Mouse (Mus musculus) CH12.LX (cell line): Measurements from ENCODE around the gene Fgfr3. TPM values are rescaled to one million over a fixed set of nuclear protein-coding genes. Genes with fewer than 3 reads are reported as not detected.

Experiments
- DNase-seq: peaks from one replicate; pipeline ENCODE4 v3.0.0-alpha.2; 2013; ENCODE audit errors: extremely low read depth
- H3K27ac ChIP-seq: 2 replicates; pipeline ENCODE4 v1.5.1; 2012; ENCODE audit warnings: low read depth, mild to moderate bottlenecking, control low read depth, moderate library complexity; ENCODE audit not compliant: insufficient read depth
- H3K27me3 ChIP-seq: replicated peaks from 2 replicates; pipeline ENCODE3; 2012; ENCODE audit warnings: inconsistent platforms
- H3K36me3 ChIP-seq, 2 experiments: replicated peaks in 1 of 2; 2 replicates each; pipeline versions ENCODE3 to v1.6.1; 2012; ENCODE audit warnings: inconsistent platforms in 1 of 2, low read length in 1 of 2, mild to moderate bottlenecking in 1 of 2, mixed read lengths in 1 of 2, moderate library complexity in 1 of 2; ENCODE audit not compliant: control insufficient read depth in 1 of 2, insufficient read depth in 1 of 2
- H3K4me1 ChIP-seq, 2 experiments: 2 replicates each; pipeline ENCODE4 v1.6.1; 2012; ENCODE audit warnings: inconsistent platforms in 1 of 2, moderate library complexity in 1 of 2; ENCODE audit not compliant: insufficient read depth in 2 of 2, control insufficient read depth in 1 of 2
- H3K4me2 ChIP-seq: 2 replicates; pipeline ENCODE4 v1.6.1; 2012; ENCODE audit warnings: low read depth, mild to moderate bottlenecking, control low read depth; ENCODE audit not compliant: poor library complexity, insufficient read depth, severe bottlenecking
- H3K4me3 ChIP-seq, 3 experiments: fragments of 150-350 bp in 1 of 3; sonication (generic) in 1 of 3; replicated peaks in 1 of 3; 2 replicates each; pipeline versions ENCODE3 to v1.5.1; 2011 to 2012; ENCODE audit warnings: low read depth in 2 of 3, low read length in 2 of 3, mild to moderate bottlenecking in 2 of 3, moderate library complexity in 2 of 3, control low read depth in 1 of 3, improper control_type of control experiment in 1 of 3, inconsistent platforms in 1 of 3, mixed read lengths in 1 of 3; ENCODE audit not compliant: poor library complexity in 1 of 3
- H3K79me2 ChIP-seq: replicated peaks from 2 replicates; pipeline ENCODE4 v1.6.1; 2012; ENCODE audit warnings: mild to moderate bottlenecking, moderate library complexity; ENCODE audit not compliant: control insufficient read depth, poor library complexity, insufficient read depth, severe bottlenecking; ENCODE audit errors: extremely low read depth
- H3K9ac ChIP-seq: 2 replicates; pipeline ENCODE4 v1.6.1; 2012; ENCODE audit warnings: low read depth, mild to moderate bottlenecking, control low read depth, moderate library complexity; ENCODE audit not compliant: insufficient read depth
- H3K9me3 ChIP-seq: replicated peaks from 2 replicates; pipeline ENCODE3; 2012; ENCODE audit warnings: low read length, inconsistent platforms, mixed read lengths
- CHD2 ChIP-seq: IDR thresholded peaks from 2 replicates; pipeline ENCODE4 v1.6.1; 2011; ENCODE audit warnings: low read length, improper control_type of control experiment
- CTCF ChIP-seq, 2 experiments: IDR thresholded peaks in 1 of 2; conservative IDR thresholded peaks in 1 of 2; 2 replicates each; pipeline ENCODE4 v1.5.1; 2011 to 2012; ENCODE audit warnings: low read depth in 2 of 2, low read length in 2 of 2, improper control_type of control experiment in 1 of 2, inconsistent platforms in 1 of 2, mild to moderate bottlenecking in 1 of 2, moderate library complexity in 1 of 2
- ELF1 ChIP-seq: IDR thresholded peaks from 2 replicates; pipeline ENCODE4 v1.6.1; 2014; ENCODE audit warnings: low read depth, mild to moderate bottlenecking, inconsistent platforms, low read length, improper control_type of control experiment
- ETS1 ChIP-seq: conservative IDR thresholded peaks from 2 replicates; pipeline ENCODE4 v1.6.1; 2012; ENCODE audit warnings: low read depth, mild to moderate bottlenecking, inconsistent platforms, low read length, improper control_type of control experiment, moderate library complexity
- GABPA ChIP-seq: IDR thresholded peaks from 2 replicates; pipeline ENCODE4 v1.6.1; 2012; ENCODE audit warnings: low read depth, low read length, improper control_type of control experiment, inconsistent platforms; ENCODE audit not compliant: insufficient replicate concordance
- HCFC1 ChIP-seq: IDR thresholded peaks from 2 replicates; pipeline ENCODE4 v1.6.1; 2012; ENCODE audit warnings: low read depth, mild to moderate bottlenecking, inconsistent platforms, low read length, improper control_type of control experiment
- IRF4 ChIP-seq: IDR thresholded peaks from 2 replicates; pipeline ENCODE4 v1.6.1; 2014; ENCODE audit warnings: low read depth, mild to moderate bottlenecking, inconsistent platforms, low read length, improper control_type of control experiment
- JUN ChIP-seq: IDR thresholded peaks from 2 replicates; pipeline ENCODE4 v1.6.1; 2011; ENCODE audit warnings: low read depth, mild to moderate bottlenecking, low read length, improper control_type of control experiment, moderate library complexity; ENCODE audit not compliant: insufficient read depth
- JUND ChIP-seq: conservative IDR thresholded peaks from 2 replicates; pipeline ENCODE4 v1.6.1; 2011; ENCODE audit warnings: low read depth, low read length, improper control_type of control experiment
- MAFK ChIP-seq: IDR thresholded peaks from 2 replicates; pipeline ENCODE4 v1.6.1; 2011; ENCODE audit warnings: low read length, improper control_type of control experiment; ENCODE audit not compliant: insufficient replicate concordance
- MAX ChIP-seq: IDR thresholded peaks from 2 replicates; pipeline ENCODE4 v1.6.1; 2011; ENCODE audit warnings: low read length, improper control_type of control experiment
- NRF1 ChIP-seq: IDR thresholded peaks from 2 replicates; pipeline ENCODE4 v1.6.1; 2014; ENCODE audit warnings: low read depth, mild to moderate bottlenecking, inconsistent platforms, low read length, improper control_type of control experiment, moderate library complexity
- POLR2A ChIP-seq: IDR thresholded peaks from 2 replicates; pipeline ENCODE4 v1.6.1; 2011; ENCODE audit warnings: low read depth, mild to moderate bottlenecking, improper control_type of control experiment, low read length
- RAD21 ChIP-seq: IDR thresholded peaks from 2 replicates; pipeline ENCODE4 v1.6.1; 2011; ENCODE audit warnings: low read depth, mild to moderate bottlenecking, low read length, improper control_type of control experiment, moderate library complexity
- RCOR1 ChIP-seq: conservative IDR thresholded peaks from 2 replicates; pipeline ENCODE4 v1.6.1; 2012; ENCODE audit warnings: low read depth, mild to moderate bottlenecking, inconsistent platforms, low read length, improper control_type of control experiment
- TBP ChIP-seq: conservative IDR thresholded peaks from 2 replicates; pipeline ENCODE4 v1.6.1; 2011; ENCODE audit warnings: low read depth, low read length, improper control_type of control experiment
- TCF12 ChIP-seq: IDR thresholded peaks from 2 replicates; pipeline ENCODE4 v1.6.1; 2014; ENCODE audit warnings: low read depth, mild to moderate bottlenecking, inconsistent platforms, low read length, improper control_type of control experiment
- USF1 ChIP-seq: IDR thresholded peaks from 2 replicates; pipeline ENCODE4 v1.6.1; 2014; ENCODE audit warnings: low read depth, mild to moderate bottlenecking, inconsistent platforms, low read length, improper control_type of control experiment
- USF2 ChIP-seq: conservative IDR thresholded peaks from 2 replicates; pipeline ENCODE4 v1.6.1; 2011; ENCODE audit warnings: low read depth, low read length, improper control_type of control experiment
- ZKSCAN1 ChIP-seq: IDR thresholded peaks from 2 replicates; pipeline ENCODE4 v1.6.1; 2012; ENCODE audit warnings: low read depth, inconsistent platforms, low read length, improper control_type of control experiment, borderline replicate concordance
- dilution Hi-C: fragments of 300-500 bp; cut with MboI; formaldehyde crosslinking; loops from 2 replicates; pipeline ENCODE4 v1.14.3; 2020; ENCODE audit warnings: low sequenced_read_pairs; ENCODE audit not compliant: extremely low pct_unique_long_range_greater_than_20kb, extremely low pct_ligation_motif_present
- in situ Hi-C: fragments of 300-500 bp; cut with MboI; formaldehyde crosslinking; loops from 3 replicates; pipeline ENCODE4 v1.14.3; 2019; ENCODE audit warnings: low sequenced_read_pairs, low pct_ligation_motif_present, low pct_unique_long_range_greater_than_20kb, mixed read lengths
- polyA plus RNA-seq: library from polyadenylated mRNA; unstranded; fragments of >175 nt; gene quantifications from 2 replicates; pipeline ENCODE4 v1.2.1, GENCODE M21; 2012; ENCODE audit warnings: low read depth; ENCODE audit not compliant: insufficient read length
- total RNA-seq, 2 experiments: library from RNA; depleted of rRNA; stranded (reverse); fragments of 300-350 nt in 1 of 2; fragments of >200 nt in 1 of 2; gene quantifications; 2 replicates each; pipeline ENCODE4 v1.2.3; 2012 to 2014

The Fgfr3 gene
- total and polyA plus RNA-seq, 3 experiments: 0.19 to 0.76 (median 0.23) TPM

- Histone ChIP-seq H3K79me2 (no peaks in the 10 kb centered on the region), H3K4me2 (no peak overlapping the region), H3K9ac (no peak overlapping the region), H3K4me1 (no peaks in the 10 kb centered on the region), H3K4me3 (no peak overlapping the region), H3K9me3 (no peaks in the 10 kb centered on the region), H3K27me3 (peaks cover 69% of the 10 kb centered on the region), H3K36me3 (no peaks in the 10 kb centered on the region), H3K27ac (no peak overlapping the region)
- dilution Hi-C loops: no loop called here
- in situ Hi-C loops: no loop called here
- TF ChIP-seq POLR2A (no peak), ETS1 (no peak), CHD2 (no peak), USF1 (no peak), NRF1 (no peak), IRF4 (no peak), RAD21 (no peak), MAFK (no peak), JUN (no peak), RCOR1 (no peak), ZKSCAN1 (no peak), GABPA (no peak), ELF1 (no peak), TBP (no peak), HCFC1 (no peak)
- no peak for DNase-seq
Measured at GRCm38 (mm10) chr5:33705612-33706349, 15.7 kb upstream of the Fgfr3 start.

GRCm38 (mm10) chr5:33706350-33706629, 15.2 kb upstream of the Fgfr3 start:
- DNase-seq: no peak

More at GRCm38 (mm10) chr5:33706350-33706629, 15.2 kb upstream of the Fgfr3 start:
- Histone ChIP-seq H3K4me3 (no peak overlapping the region), H3K27ac (no peak overlapping the region), H3K4me1 (no peaks in the 10 kb centered on the region), H3K4me2 (no peak overlapping the region), H3K9ac (no peak overlapping the region), H3K27me3 (peaks cover 64% of the 10 kb centered on the region), H3K9me3 (no peaks in the 10 kb centered on the region), H3K36me3 (no peaks in the 10 kb centered on the region), H3K79me2 (no peaks in the 10 kb centered on the region)
- in situ Hi-C loops: no loop called here
- TF ChIP-seq ELF1: no peak
- no peak for TF ChIP-seq MAX
- no peak for TF ChIP-seq JUND
- no peak for TF ChIP-seq CTCF (conservative IDR thresholded peaks at IDR 0.05 in 1 of 2, IDR thresholded peaks at IDR 0.05 in 1 of 2; ENCODE audit: low read depth in 2 of 2, low read length in 2 of 2)
- TF ChIP-seq JUN: no peak
- TF ChIP-seq POLR2A: no peak
- TF ChIP-seq NRF1: no peak
- TF ChIP-seq HCFC1: no peak
- TF ChIP-seq TBP: no peak
- no peak for TF ChIP-seq USF2
- TF ChIP-seq TCF12: no peak
- dilution Hi-C loops: no loop called here
